Mouse (Mus musculus) liver, embryonic 14.5 days (tissue): ENCODE measurements at regions not wholly inside any gene's neighbourhood (a gene's known extent, or its start where the extent isn't known, plus 50 kb on each side); places are given as distances from the start of the nearest gene placed in this dataset.

Source experiments
- CTCF ChIP-seq: IDR thresholded peaks from 2 replicates; pipeline ENCODE4 v1.5.1; 2016; ENCODE audit warnings: antibody characterized with exemption, low read depth, control low read depth
- EP300 ChIP-seq: IDR thresholded peaks from 2 replicates; pipeline ENCODE4 v1.6.1; 2016; ENCODE audit warnings: antibody characterized with exemption, low read depth

- no peak for TF ChIP-seq EP300
- TF ChIP-seq CTCF: no peak
These were observed 58.5 kb upstream of the Id2 start for GRCm38 (mm10) chr12:25155396-25155795.
